Mouse (Mus musculus) embryo, embryonic 11 days (tissue): ENCODE data around the gene Ptgir.

Experiments
- DNase-seq: peaks from one replicate; pipeline ENCODE4 v3.0.0-alpha.2; 2015

The Ptgir gene

GRCm38 (mm10) chr7:16906281-16906680 lies at the start of gene Ptgir:
Gene Ptgir (plus strand): TSS chr7:16906490.
- DNase-seq = no peak

GRCm38 (mm10) chr7:16858336-16858735 lies 48.0 kb upstream of the Ptgir start:
- peak; percentile 68 for DNase-seq

- DNase-seq = peak; percentile 58
Measured at GRCm38 (mm10) chr7:16859902-16860651, 46.2 kb upstream of the Ptgir start.

GRCm38 (mm10) chr7:16867488-16867887 lies 38.8 kb upstream of the Ptgir start:
- no peak for DNase-seq

GRCm38 (mm10) chr7:16869497-16869896 lies 36.8 kb upstream of the Ptgir start:
- peak; percentile 85 for DNase-seq

GRCm38 (mm10) chr7:16871600-16871999 lies 34.7 kb upstream of the Ptgir start:
- DNase-seq = no peak

- DNase-seq = no peak
Measured at GRCm38 (mm10) chr7:16872478-16872877, 33.8 kb upstream of the Ptgir start.

- DNase-seq = no peak
Measured at GRCm38 (mm10) chr7:16873392-16873791, 32.9 kb upstream of the Ptgir start.

- DNase-seq = peak; percentile 86
Measured at GRCm38 (mm10) chr7:16874190-16874589, 32.1 kb upstream of the Ptgir start.

- peak; percentile 100 for DNase-seq
Measured at GRCm38 (mm10) chr7:16874756-16875309, 31.5 kb upstream of the Ptgir start.

GRCm38 (mm10) chr7:16875310-16875325 lies 31.2 kb upstream of the Ptgir start, which contains the start of gene Dact3:
Gene Dact3 (plus strand): TSS chr7:16875317.
- no peak for DNase-seq

- DNase-seq = no peak
Measured at GRCm38 (mm10) chr7:16875326-16875725, 31.0 kb upstream of the Ptgir start.

GRCm38 (mm10) chr7:16876006-16876405 lies 30.3 kb upstream of the Ptgir start:
- DNase-seq = peak; percentile 22

- DNase-seq = peak; percentile 94
Measured at GRCm38 (mm10) chr7:16876608-16877007, 29.7 kb upstream of the Ptgir start.

- no peak for DNase-seq
Measured at GRCm38 (mm10) chr7:16877717-16878116, 28.6 kb upstream of the Ptgir start.

GRCm38 (mm10) chr7:16879796-16880547 lies 26.3 kb upstream of the Ptgir start:
- peak; percentile 94 for DNase-seq

GRCm38 (mm10) chr7:16880615-16881014 lies 25.7 kb upstream of the Ptgir start:
- peak; percentile 46 for DNase-seq

GRCm38 (mm10) chr7:16883162-16883561 lies 23.1 kb upstream of the Ptgir start:
- DNase-seq = no peak

- DNase-seq = no peak
Measured at GRCm38 (mm10) chr7:16884334-16884733, 22.0 kb upstream of the Ptgir start.

GRCm38 (mm10) chr7:16885271-16885776 lies 21.0 kb upstream of the Ptgir start:
- peak; percentile 68 for DNase-seq

GRCm38 (mm10) chr7:16885905-16886304 lies 20.4 kb upstream of the Ptgir start:
- no peak for DNase-seq

- DNase-seq = no peak
Measured at GRCm38 (mm10) chr7:16890536-16890935, 15.8 kb upstream of the Ptgir start.

GRCm38 (mm10) chr7:16890944-16891343 lies 15.3 kb upstream of the Ptgir start:
- DNase-seq = peak; percentile 93

- DNase-seq = peak; percentile 93
Measured at GRCm38 (mm10) chr7:16891641-16892351, 14.5 kb upstream of the Ptgir start, which contains the start of gene Gng8. Gene Gng8 (plus strand): TSS chr7:16891786.
